Mouse (Mus musculus) cerebellum, adult (tissue): ENCODE data around the gene Zfp598.

Experiments
- ATAC-seq: cut with Nextera tagmentation; 2 replicates; pipeline ENCODE4 v1.9.2; 2017; ENCODE audit warnings: mild to moderate bottlenecking, moderate library complexity, mixed read lengths; ENCODE audit not compliant: insufficient number of reproducible peaks, low FRiP score, low TSS enrichment

Zfp598 gene

GRCm38 (mm10) chr17:24677500-24678080 lies 8.1 kb downstream of the Zfp598 start:
- no peak for ATAC-seq

GRCm38 (mm10) chr17:24686514-24686913 lies 17.0 kb downstream of the Zfp598 start:
- ATAC-seq, result no peak

- no peak for ATAC-seq
Observed at GRCm38 (mm10) chr17:24687146-24687595, 17.7 kb downstream of the Zfp598 start.

GRCm38 (mm10) chr17:24687599-24687998 lies 18.1 kb downstream of the Zfp598 start:
- no peak for ATAC-seq

GRCm38 (mm10) chr17:24689251-24690081 lies 20.0 kb downstream of the Zfp598 start, which contains the start of gene Syngr3:
Gene Syngr3 (minus strand): TSS chr17:24689955.
- no peak; the same call in 1 of the 2 replicates for ATAC-seq

- ATAC-seq, result no peak
Observed at GRCm38 (mm10) chr17:24692385-24692784, 22.9 kb downstream of the Zfp598 start.

GRCm38 (mm10) chr17:24695326-24696010 lies 26.0 kb downstream of the Zfp598 start:
- no peak for ATAC-seq

GRCm38 (mm10) chr17:24696011-24696697 lies 26.7 kb downstream of the Zfp598 start, which contains the start of the genes Gfer and Noxo1:
Gene Gfer (minus strand): TSS chr17:24696156.
Gene Noxo1 (plus strand): TSS chr17:24696234.
- ATAC-seq, result peak; percentile 77; the same call in 1 of the 2 replicates

GRCm38 (mm10) chr17:24697985-24698384 lies 28.5 kb downstream of the Zfp598 start:
- ATAC-seq, result no peak

GRCm38 (mm10) chr17:24698715-24699114 lies 29.2 kb downstream of the Zfp598 start:
- no peak for ATAC-seq

GRCm38 (mm10) chr17:24699473-24699872 lies 30.0 kb downstream of the Zfp598 start:
- ATAC-seq, result no peak

- no peak for ATAC-seq
Observed at GRCm38 (mm10) chr17:24701251-24701650, 31.8 kb downstream of the Zfp598 start.

- ATAC-seq, result no peak
Observed at GRCm38 (mm10) chr17:24705821-24706220, 36.3 kb downstream of the Zfp598 start.

- ATAC-seq, result peak; percentile 64; the same call in 1 of the 2 replicates
Observed at GRCm38 (mm10) chr17:24706982-24707800, 37.7 kb downstream of the Zfp598 start, which contains the start of gene Tbl3. Gene Tbl3 (minus strand): TSS chr17:24707660.

- no peak for ATAC-seq
Observed at GRCm38 (mm10) chr17:24707801-24708425, 38.4 kb downstream of the Zfp598 start.

GRCm38 (mm10) chr17:24708646-24709045 lies 39.2 kb downstream of the Zfp598 start:
- ATAC-seq, result no peak

- no peak for ATAC-seq
Observed at GRCm38 (mm10) chr17:24715556-24715955, 46.1 kb downstream of the Zfp598 start.

GRCm38 (mm10) chr17:24716166-24716682 lies 46.7 kb downstream of the Zfp598 start:
- no peak for ATAC-seq

GRCm38 (mm10) chr17:24717943-24718342 lies 48.5 kb downstream of the Zfp598 start, which contains the start of the genes Rnf151 and Rps2:
Gene Rnf151 (minus strand): TSS chr17:24718063.
Gene Rps2 (plus strand): TSS chr17:24718116.
- no peak for ATAC-seq
